Mouse (Mus musculus) C2C12 (cell line): ENCODE measurements around the gene Zcchc13. TPM values are rescaled to one million over a fixed set of nuclear protein-coding genes. Genes with fewer than 3 reads are reported as not detected.

Source experiments
- H3K27me3 ChIP-seq: one replicate; pipeline ENCODE4 v1.6.1; 2011; ENCODE audit not compliant: control insufficient read depth, insufficient read depth, insufficient read length
- H3K36me3 ChIP-seq: one replicate; pipeline ENCODE4 v1.6.1; 2011; ENCODE audit not compliant: control insufficient read depth, insufficient read depth
- H3K4me3 ChIP-seq: one replicate; pipeline ENCODE4 v1.5.1; 2011; ENCODE audit warnings: mild to moderate bottlenecking, control low read depth; ENCODE audit not compliant: poor library complexity, insufficient read depth, severe bottlenecking
- H3K79me2 ChIP-seq: one replicate; pipeline ENCODE4 v1.6.1; 2011; ENCODE audit not compliant: control insufficient read depth, insufficient read depth
- H3K79me3 ChIP-seq: one replicate; pipeline ENCODE4 v1.6.1; 2011; ENCODE audit warnings: low read depth, control low read depth
- H3ac ChIP-seq: one replicate; pipeline ENCODE3; 2011; ENCODE audit warnings: low read depth; ENCODE audit not compliant: control insufficient read depth, insufficient read length
- CEBPB ChIP-seq: IDR thresholded peaks from one replicate; pipeline ENCODE4 v1.6.1; 2011; ENCODE audit warnings: low read depth, mild to moderate bottlenecking, control low read depth, moderate library complexity
- CTCF ChIP-seq: IDR thresholded peaks from one replicate; pipeline ENCODE4 v1.5.1; 2011; ENCODE audit not compliant: control insufficient read depth, insufficient read depth, insufficient read length
- FOSL1 ChIP-seq: IDR thresholded peaks from one replicate; pipeline ENCODE4 v1.8.0; 2011; ENCODE audit warnings: mild to moderate bottlenecking, low read length; ENCODE audit not compliant: poor library complexity, insufficient read depth, severe bottlenecking
- MAX ChIP-seq: IDR thresholded peaks from one replicate; pipeline ENCODE4 v1.6.1; 2011; ENCODE audit warnings: mild to moderate bottlenecking, control low read depth
- MYOD1 ChIP-seq: IDR thresholded peaks from one replicate; pipeline ENCODE4 v1.6.1; 2011; ENCODE audit warnings: low read depth; ENCODE audit not compliant: control insufficient read depth, insufficient read length
- MYOG ChIP-seq: IDR thresholded peaks from one replicate; pipeline ENCODE4 v1.6.1; 2011; ENCODE audit not compliant: control insufficient read depth, insufficient read length; ENCODE audit errors: extremely low read depth
- USF1 ChIP-seq: IDR thresholded peaks from one replicate; pipeline ENCODE4 v1.6.1; 2011; ENCODE audit warnings: low read depth, mild to moderate bottlenecking, control low read depth, moderate library complexity
- polyA plus RNA-seq: library from polyadenylated mRNA; unstranded; fragments of >200 nt; fragmentation: generic; extraction: Trizol; gene quantifications from one replicate; pipeline ENCODE4 v1.2.1, GENCODE M21; 2012; ENCODE audit warnings: missing spikeins

The Zcchc13 gene
- polyA plus RNA-seq, 1 experiment = not detected

- Histone ChIP-seq H3K27me3 (no peaks in the 10 kb centered on the region), H3K79me2 (peaks cover 80% of the 10 kb centered on the region), H3ac (peak overlapping the region; percentile 12), H3K36me3 (peaks cover 23% of the 10 kb centered on the region), H3K4me3 (peak overlapping the region; percentile 25), H3K79me3 (peaks cover 60% of the 10 kb centered on the region)
- TF ChIP-seq FOSL1 (no peak), MYOG (no peak), CTCF (no peak)
These were observed 12.8 kb upstream of the Zcchc13 start for GRCm38 (mm10) chrX:103617405-103618095.

- Histone ChIP-seq H3K4me3 (peak overlapping the region; percentile 15), H3K36me3 (no peaks in the 10 kb centered on the region), H3K79me3 (peaks cover 40% of the 10 kb centered on the region), H3ac (peak overlapping the region; percentile 73), H3K27me3 (no peaks in the 10 kb centered on the region), H3K79me2 (peaks cover 57% of the 10 kb centered on the region)
- no peak for TF ChIP-seq MYOG
- TF ChIP-seq CTCF = no peak
- no peak for TF ChIP-seq MYOD1
- no peak for TF ChIP-seq CEBPB
- TF ChIP-seq USF1 = no peak
These were observed 8.6 kb upstream of the Zcchc13 start for GRCm38 (mm10) chrX:103621799-103622198.

GRCm38 (mm10) chrX:103622260-103622934, 8.0 kb upstream of the Zcchc13 start:
- H3K79me3 ChIP-seq = peaks cover 40% of the 10 kb centered on the region
- TF ChIP-seq USF1 (no peak), FOSL1 (no peak), MYOD1 (no peak), CEBPB (peak; percentile 97), CTCF (peak; percentile 45), MAX (peak; percentile 84), MYOG (no peak)
- H3K79me2 ChIP-seq = peaks cover 56% of the 10 kb centered on the region
- peak overlapping the region; percentile 39 for H3K4me3 ChIP-seq
- peak overlapping the region; percentile 73 for H3ac ChIP-seq
- no peaks in the 10 kb centered on the region for H3K36me3 ChIP-seq
- no peaks in the 10 kb centered on the region for H3K27me3 ChIP-seq

GRCm38 (mm10) chrX:103622935-103623280, 7.5 kb upstream of the Zcchc13 start:
- peak overlapping the region; percentile 76 for H3ac ChIP-seq
- peak overlapping the region; percentile 39 for H3K4me3 ChIP-seq
- no peaks in the 10 kb centered on the region for H3K27me3 ChIP-seq
- peaks cover 35% of the 10 kb centered on the region for H3K79me3 ChIP-seq
- TF ChIP-seq USF1 = no peak
- no peak for TF ChIP-seq CTCF
- no peak for TF ChIP-seq FOSL1
- no peak for TF ChIP-seq MAX
- no peak for TF ChIP-seq MYOD1
- TF ChIP-seq CEBPB = no peak
- TF ChIP-seq MYOG = no peak
- peaks cover 51% of the 10 kb centered on the region for H3K79me2 ChIP-seq
- no peaks in the 10 kb centered on the region for H3K36me3 ChIP-seq

- Histone ChIP-seq H3ac (peak overlapping the region; percentile 76), H3K79me3 (peaks cover 30% of the 10 kb centered on the region), H3K4me3 (peak overlapping the region; percentile 39), H3K36me3 (no peaks in the 10 kb centered on the region), H3K79me2 (peaks cover 45% of the 10 kb centered on the region), H3K27me3 (no peaks in the 10 kb centered on the region)
- TF ChIP-seq MAX (no peak), CEBPB (no peak), MYOD1 (no peak), CTCF (no peak), MYOG (no peak), FOSL1 (no peak), USF1 (no peak)
These were observed 7.0 kb upstream of the Zcchc13 start for GRCm38 (mm10) chrX:103623411-103623845.
